Mouse (Mus musculus): ENCODE data around the gene Nkap.
"Not testable (repeated sequence)": the region's sequence is repeated elsewhere in the genome, so short reads cannot be mapped to it uniquely, and the experiment has no call there.

GRCm38 (mm10) chrX:37144498-37144897 is 17.9 kb downstream of the Nkap start:
- not testable (repeated sequence) for TF ChIP-seq ZNF384 (IDR thresholded peaks at IDR 0.05; ENCODE audit: low read depth, low read length); ZC3H11A (IDR thresholded peaks at IDR 0.05; ENCODE audit: borderline replicate concordance, low read depth, low read length); CHD2 (IDR thresholded peaks at IDR 0.05; ENCODE audit: low read depth, low read length)
